Mouse (Mus musculus): ENCODE measurements at regions not wholly inside any gene's neighbourhood (a gene's known extent, or its start where the extent isn't known, plus 50 kb on each side); places are given as distances from the start of the nearest gene placed in this dataset.

DNA sequence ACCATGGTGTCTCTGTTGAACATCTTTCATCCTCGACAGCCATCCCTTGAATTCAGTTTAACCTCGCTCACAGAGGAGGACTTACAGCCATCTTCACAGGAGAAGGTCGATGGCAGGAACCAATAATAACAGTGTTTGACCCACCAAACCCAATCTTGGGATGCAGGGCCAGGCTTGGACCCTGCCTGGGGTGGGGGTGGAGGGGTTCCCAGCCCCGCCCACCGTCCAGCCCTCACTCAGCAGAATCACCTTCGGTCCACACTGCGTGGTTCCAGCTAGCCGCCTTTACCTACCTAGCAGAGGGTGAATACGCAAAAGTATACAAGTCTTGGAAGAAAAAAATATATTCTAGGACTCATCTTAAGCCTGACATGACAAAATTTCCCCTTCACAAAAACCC is 400.5 kb upstream of the Atp11b start:
- Histone ChIP-seq H3K36me3 (ENCODE audit: control insufficient read depth, insufficient read depth, low read length) (no peaks in the 10 kb centered on the region), H3K4me3 (ENCODE audit: control insufficient read depth, insufficient read depth, low read length) (no peak overlapping the region)
- 94% methylated on average over 9 of the region's 9 CpGs for WGBS

DNA sequence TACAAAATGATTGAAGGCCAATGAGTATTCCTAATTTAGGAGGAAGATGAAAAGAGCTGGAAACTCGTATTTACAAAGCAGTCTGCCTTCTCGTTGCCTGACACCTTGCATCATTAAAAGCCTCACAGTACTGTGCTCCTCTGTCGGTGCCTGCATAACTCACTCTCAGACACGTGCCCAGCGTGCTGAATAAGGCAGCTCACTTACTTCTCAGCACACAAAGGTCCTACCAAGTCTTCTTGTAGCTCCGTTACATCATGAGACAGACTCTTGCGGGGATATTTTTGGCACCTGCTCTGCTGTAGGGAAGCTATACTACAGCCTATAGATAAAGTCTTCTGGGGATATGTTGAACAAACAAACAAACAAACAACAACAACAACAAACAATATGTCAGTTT is 400.0 kb upstream of the Atp11b start:
- WGBS = 79% methylated on average over 7 of the region's 7 CpGs
- no peak for DNase-seq
- H3K27ac ChIP-seq (ENCODE audit: control insufficient read depth, insufficient read depth, low read length) = no peak overlapping the region
- TF ChIP-seq CTCF (IDR thresholded peaks at IDR 0.05; ENCODE audit: borderline replicate concordance, control insufficient read depth, extremely low read depth, insufficient read depth, low read length, poor library complexity) = no peak
- TF ChIP-seq POLR2A (IDR thresholded peaks at IDR 0.05; ENCODE audit: control insufficient read depth, extremely low read depth, insufficient read depth, low read length, poor library complexity) = no peak
- H3K36me3 ChIP-seq (ENCODE audit: control insufficient read depth, insufficient read depth, low read length) = no peaks in the 10 kb centered on the region
- no peaks in the 10 kb centered on the region for H3K27me3 ChIP-seq (ENCODE audit: control insufficient read depth, insufficient read depth, low read length)
- H3K4me1 ChIP-seq (replicated peaks; ENCODE audit: control insufficient read depth, insufficient read depth, low read length) = no peaks in the 10 kb centered on the region
- no peak overlapping the region for H3K4me3 ChIP-seq (ENCODE audit: control insufficient read depth, insufficient read depth, low read length)

More for the DNA sequence above, 400.5 kb upstream of the Atp11b start:
- H3K27me3 ChIP-seq (ENCODE audit: control insufficient read depth, insufficient read depth, low read length) = no peaks in the 10 kb centered on the region
- no peak for TF ChIP-seq CTCF (IDR thresholded peaks at IDR 0.05; ENCODE audit: borderline replicate concordance, control insufficient read depth, extremely low read depth, insufficient read depth, low read length, poor library complexity)
- no peak for TF ChIP-seq POLR2A (IDR thresholded peaks at IDR 0.05; ENCODE audit: control insufficient read depth, extremely low read depth, insufficient read depth, low read length, poor library complexity)
- H3K27ac ChIP-seq (ENCODE audit: control insufficient read depth, insufficient read depth, low read length) = no peak overlapping the region
- H3K4me1 ChIP-seq (replicated peaks; ENCODE audit: control insufficient read depth, insufficient read depth, low read length) = no peaks in the 10 kb centered on the region
- DNase-seq = no peak

DNA sequence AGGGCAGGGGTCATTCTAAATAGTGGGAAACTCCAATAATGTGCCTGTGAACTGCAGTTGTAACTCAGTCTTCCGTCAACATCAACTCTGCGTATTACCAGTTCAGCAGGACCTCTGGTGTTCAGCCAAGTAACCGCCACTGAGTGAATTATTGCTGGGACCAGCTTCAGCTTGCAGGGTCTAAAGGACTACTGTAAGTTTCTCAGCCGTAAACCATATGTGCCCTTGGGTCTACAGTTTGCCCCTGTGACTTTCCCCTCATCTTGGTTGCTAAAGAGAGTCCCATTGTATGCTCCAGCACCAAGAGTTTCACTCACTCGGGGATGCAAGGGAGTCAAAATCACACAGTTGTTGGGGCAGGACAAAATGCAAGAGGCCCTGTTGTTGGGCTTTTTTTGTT is 399.6 kb upstream of the Atp11b start:
- no peak overlapping the region for H3K27ac ChIP-seq (ENCODE audit: control insufficient read depth, insufficient read depth, low read length)
- WGBS = 79% methylated on average over 5 of the region's 5 CpGs
- no peaks in the 10 kb centered on the region for H3K36me3 ChIP-seq (ENCODE audit: control insufficient read depth, insufficient read depth, low read length)
- H3K4me3 ChIP-seq (ENCODE audit: control insufficient read depth, insufficient read depth, low read length) = no peak overlapping the region
- no peaks in the 10 kb centered on the region for H3K4me1 ChIP-seq (replicated peaks; ENCODE audit: control insufficient read depth, insufficient read depth, low read length)
- TF ChIP-seq CTCF (IDR thresholded peaks at IDR 0.05; ENCODE audit: borderline replicate concordance, control insufficient read depth, extremely low read depth, insufficient read depth, low read length, poor library complexity) = no peak
- no peaks in the 10 kb centered on the region for H3K27me3 ChIP-seq (ENCODE audit: control insufficient read depth, insufficient read depth, low read length)
- DNase-seq = no peak

DNA sequence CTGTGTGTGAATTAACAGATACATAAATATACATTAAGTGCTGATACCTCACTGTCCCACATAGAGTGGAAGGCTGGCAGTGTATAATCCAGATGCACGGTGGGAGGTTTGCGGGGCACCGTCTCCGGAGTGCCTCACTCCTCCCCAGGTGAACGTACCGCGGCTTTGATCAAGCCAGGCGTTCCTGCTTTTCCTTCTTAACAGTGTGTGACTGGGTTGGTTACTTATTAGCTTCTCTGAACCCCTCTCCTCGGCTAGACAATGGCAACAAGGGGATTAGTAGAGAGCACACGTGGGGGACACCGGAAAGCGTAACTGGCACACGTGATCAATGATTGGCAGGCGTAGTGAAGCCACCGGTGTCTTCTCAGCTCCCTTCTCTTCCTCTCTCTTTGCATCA is 396.8 kb upstream of the Atp11b start:
- Histone ChIP-seq H3K27ac (ENCODE audit: control insufficient read depth, insufficient read depth, low read length) (no peak overlapping the region), H3K4me1 (replicated peaks; ENCODE audit: control insufficient read depth, insufficient read depth, low read length) (no peaks in the 10 kb centered on the region), H3K4me3 (ENCODE audit: control insufficient read depth, insufficient read depth, low read length) (no peak overlapping the region), H3K27me3 (ENCODE audit: control insufficient read depth, insufficient read depth, low read length) (no peaks in the 10 kb centered on the region), H3K36me3 (ENCODE audit: control insufficient read depth, insufficient read depth, low read length) (no peaks in the 10 kb centered on the region)
- no peak for TF ChIP-seq CTCF (IDR thresholded peaks at IDR 0.05; ENCODE audit: borderline replicate concordance, control insufficient read depth, extremely low read depth, insufficient read depth, low read length, poor library complexity)
- TF ChIP-seq POLR2A (IDR thresholded peaks at IDR 0.05; ENCODE audit: control insufficient read depth, extremely low read depth, insufficient read depth, low read length, poor library complexity) = no peak
- WGBS = 94% methylated on average over 15 of the region's 15 CpGs
- no peak for DNase-seq

DNA sequence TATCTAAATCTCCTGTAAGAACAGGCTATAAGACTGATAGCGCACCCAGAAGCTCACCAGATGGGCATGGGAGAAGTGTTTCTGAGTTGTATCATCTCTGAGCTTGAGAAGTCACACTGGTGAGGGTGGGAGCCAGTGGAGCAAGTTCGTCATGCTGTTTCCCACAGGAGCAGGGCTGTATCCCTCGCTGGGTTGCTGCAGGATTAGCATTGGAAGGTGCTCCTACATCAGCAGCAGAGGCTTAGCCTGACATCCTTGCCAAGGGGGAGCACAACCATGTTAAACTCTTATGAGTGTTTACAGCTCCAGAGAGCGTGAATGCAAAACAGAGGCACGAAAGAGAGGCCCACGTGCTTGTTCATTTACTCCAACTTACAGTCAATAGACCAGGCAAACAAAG is 395.4 kb upstream of the Atp11b start:
- WGBS = 77% methylated on average over 6 of the region's 6 CpGs
- no peak overlapping the region for H3K27ac ChIP-seq (ENCODE audit: control insufficient read depth, insufficient read depth, low read length)
- no peaks in the 10 kb centered on the region for H3K27me3 ChIP-seq (ENCODE audit: control insufficient read depth, insufficient read depth, low read length)
- no peak overlapping the region for H3K4me3 ChIP-seq (ENCODE audit: control insufficient read depth, insufficient read depth, low read length)
- H3K4me1 ChIP-seq (replicated peaks; ENCODE audit: control insufficient read depth, insufficient read depth, low read length) = no peaks in the 10 kb centered on the region
- TF ChIP-seq CTCF (IDR thresholded peaks at IDR 0.05; ENCODE audit: borderline replicate concordance, control insufficient read depth, extremely low read depth, insufficient read depth, low read length, poor library complexity) (no peak), POLR2A (IDR thresholded peaks at IDR 0.05; ENCODE audit: control insufficient read depth, extremely low read depth, insufficient read depth, low read length, poor library complexity) (no peak)
- DNase-seq = no peak
- no peaks in the 10 kb centered on the region for H3K36me3 ChIP-seq (ENCODE audit: control insufficient read depth, insufficient read depth, low read length)

DNA sequence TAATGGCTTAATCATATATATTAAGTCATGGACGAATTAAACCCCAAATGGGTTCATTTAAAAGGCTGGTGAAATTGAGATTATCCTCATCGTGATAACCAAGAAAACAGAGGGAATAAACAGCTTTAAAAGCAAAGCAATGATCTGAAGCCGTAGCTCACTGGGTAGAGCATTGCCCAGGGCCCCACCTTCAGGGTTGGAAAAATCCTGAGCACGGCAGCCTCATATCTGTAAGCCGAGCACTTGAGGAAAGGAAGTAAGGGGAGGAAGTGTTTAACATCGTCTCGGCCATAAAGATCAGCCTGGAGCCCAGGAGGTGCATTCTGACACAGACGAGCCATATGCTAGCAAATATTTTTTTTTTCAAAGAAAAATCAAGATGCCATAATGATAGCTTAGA is 394.6 kb upstream of the Atp11b start:
- TF ChIP-seq CTCF (IDR thresholded peaks at IDR 0.05; ENCODE audit: borderline replicate concordance, control insufficient read depth, extremely low read depth, insufficient read depth, low read length, poor library complexity) (no peak), POLR2A (IDR thresholded peaks at IDR 0.05; ENCODE audit: control insufficient read depth, extremely low read depth, insufficient read depth, low read length, poor library complexity) (no peak)
- no peak for DNase-seq
- Histone ChIP-seq H3K27ac (ENCODE audit: control insufficient read depth, insufficient read depth, low read length) (no peak overlapping the region), H3K4me1 (replicated peaks; ENCODE audit: control insufficient read depth, insufficient read depth, low read length) (no peaks in the 10 kb centered on the region), H3K36me3 (ENCODE audit: control insufficient read depth, insufficient read depth, low read length) (no peaks in the 10 kb centered on the region), H3K4me3 (ENCODE audit: control insufficient read depth, insufficient read depth, low read length) (no peak overlapping the region), H3K27me3 (ENCODE audit: control insufficient read depth, insufficient read depth, low read length) (no peaks in the 10 kb centered on the region)
- WGBS = 24% methylated on average over 8 of the region's 8 CpGs

DNA sequence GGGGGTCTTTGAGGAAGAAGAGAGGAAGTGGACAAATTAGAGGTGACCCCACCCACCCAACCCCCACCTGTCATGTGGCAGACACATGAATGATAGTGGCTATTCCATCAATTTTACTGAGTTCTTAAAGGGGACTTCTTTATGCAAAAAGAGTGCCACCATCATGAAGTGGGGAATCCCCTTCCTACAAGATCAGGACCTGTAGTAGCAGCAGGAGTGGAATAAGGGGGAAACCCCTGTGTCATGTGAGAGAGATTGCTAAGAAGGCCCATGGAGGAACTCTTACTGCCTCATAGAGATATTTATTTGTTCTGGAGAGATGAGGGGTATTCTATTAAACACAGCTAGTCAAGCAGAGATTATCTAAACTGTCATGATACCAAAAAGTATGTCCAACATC is 393.4 kb upstream of the Atp11b start:
- Histone ChIP-seq H3K4me3 (ENCODE audit: control insufficient read depth, insufficient read depth, low read length) (no peak overlapping the region), H3K36me3 (ENCODE audit: control insufficient read depth, insufficient read depth, low read length) (no peaks in the 10 kb centered on the region), H3K4me1 (replicated peaks; ENCODE audit: control insufficient read depth, insufficient read depth, low read length) (no peaks in the 10 kb centered on the region), H3K27me3 (ENCODE audit: control insufficient read depth, insufficient read depth, low read length) (no peaks in the 10 kb centered on the region), H3K27ac (ENCODE audit: control insufficient read depth, insufficient read depth, low read length) (no peak overlapping the region)
- DNase-seq = no peak
- TF ChIP-seq CTCF (IDR thresholded peaks at IDR 0.05; ENCODE audit: borderline replicate concordance, control insufficient read depth, extremely low read depth, insufficient read depth, low read length, poor library complexity) = no peak
- TF ChIP-seq POLR2A (IDR thresholded peaks at IDR 0.05; ENCODE audit: control insufficient read depth, extremely low read depth, insufficient read depth, low read length, poor library complexity) = no peak
